8 mouse cellular contexts compared by ENCODE assay signal in genomic region chr2:29493396-29494031, GRCm38 (mm10).
DNase-seq lines count a peak whose midpoint lies in the region; ATAC-seq lines count a peak whose summit lies in the region.

No protein-coding gene starts in this region.

- no peak overlapping the region for H3K27ac ChIP-seq in heart, embryonic 15.5 days

- H3K4me3 ChIP-seq in heart, embryonic 15.5 days = no peak overlapping the region

- no peaks in the 10 kb centered on the region for H3K36me3 ChIP-seq in heart, embryonic 15.5 days

- DNase-seq in adrenal gland, adult (ENCODE audit: inconsistent age in 2 of 2, low spot score in 1 of 2) = peak; percentile 60 to 81
- no peak for DNase-seq in adrenal gland, postnatal 4 days (ENCODE audit: low spot score in 2 of 2)
- DNase-seq in cerebellum, postnatal 10 days = peak; percentile 85
- DNase-seq in kidney, postnatal 25 days = peak; percentile 46 to 65
- no peak for DNase-seq in layer of hippocampus, postnatal 25 days (ENCODE audit: extremely low spot score in 1 of 2, low spot score in 1 of 2)
- DNase-seq in layer of hippocampus, postnatal 10 days (ENCODE audit: low spot score in 2 of 2) = no peak

- peak; percentile 43; the same call in 1 of the 2 replicates for ATAC-seq in heart, embryonic 15.5 days (replicated peaks; ENCODE audit: insufficient number of reproducible peaks, insufficient read depth, low FRiP score, low read depth)
- no peak for ATAC-seq in CD4-positive, CD25-positive, alpha-beta regulatory T cell, adult 4 months

- H3K27me3 ChIP-seq in heart, embryonic 15.5 days = no peaks in the 10 kb centered on the region

- 30% methylated on average over 9 of the region's 9 CpGs for whole genome bisulfite sequencing in heart, embryonic 15.5 days

- H3K9ac ChIP-seq in heart, embryonic 15.5 days = no peak overlapping the region

- no peak overlapping the region; the same call in 1 of the 2 replicates for H3K4me2 ChIP-seq in heart, embryonic 15.5 days

- H3K4me1 ChIP-seq in heart, embryonic 15.5 days (replicated peaks) = peaks cover 14% of the 10 kb centered on the region

- no peaks in the 10 kb centered on the region for H3K9me3 ChIP-seq in heart, embryonic 15.5 days (replicated peaks)

Comparison
In these comparisons a context has a peak if more than half of its experiments do, and no peak if none do; other contexts are left out.
1. DNase-seq: peak in adrenal gland, adult (2 of 2), cerebellum, postnatal 10 days (2 of 2) and kidney, postnatal 25 days (2 of 2); none in adrenal gland, postnatal 4 days (0 of 2), layer of hippocampus, postnatal 25 days (0 of 2) and layer of hippocampus, postnatal 10 days (0 of 2).